Mouse (Mus musculus): ENCODE data around the gene Entpd3.

Entpd3 gene

DNA sequence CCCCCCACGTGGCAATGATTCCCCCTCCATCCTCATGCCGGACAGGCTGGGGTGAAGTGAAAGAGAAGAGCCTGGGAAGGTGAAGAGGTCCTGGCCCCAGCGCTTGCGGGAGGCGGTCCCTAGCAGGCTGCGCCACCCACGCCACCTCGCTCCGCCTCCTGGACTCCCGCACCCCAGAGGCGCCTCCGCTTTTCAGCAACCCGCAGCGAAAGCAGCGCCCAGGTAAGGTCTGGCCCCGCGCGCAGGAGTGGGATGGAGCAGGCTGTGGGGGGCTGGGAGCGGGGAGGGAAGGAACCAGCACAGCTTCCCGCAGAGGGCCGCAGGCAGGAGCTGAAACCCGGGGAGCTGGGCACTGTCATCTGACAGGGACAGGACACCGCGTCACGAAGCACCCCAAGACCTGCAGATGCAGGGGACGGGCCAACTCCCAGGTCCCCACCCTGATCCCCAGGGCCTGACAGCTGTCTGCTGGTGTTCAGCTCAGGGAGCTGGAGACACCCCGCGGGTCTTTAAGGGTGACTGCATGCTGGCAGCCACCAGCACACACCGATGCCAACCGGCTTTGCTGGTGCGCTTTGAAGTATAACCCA is at the start of gene Entpd3:
Entpd3 (plus strand) TSS at position 157 of the 590 bp plus-strand sequence.
- in situ Hi-C loops (cut with MboI; ENCODE audit: low sequenced_read_pairs) = no loop called here

DNA sequence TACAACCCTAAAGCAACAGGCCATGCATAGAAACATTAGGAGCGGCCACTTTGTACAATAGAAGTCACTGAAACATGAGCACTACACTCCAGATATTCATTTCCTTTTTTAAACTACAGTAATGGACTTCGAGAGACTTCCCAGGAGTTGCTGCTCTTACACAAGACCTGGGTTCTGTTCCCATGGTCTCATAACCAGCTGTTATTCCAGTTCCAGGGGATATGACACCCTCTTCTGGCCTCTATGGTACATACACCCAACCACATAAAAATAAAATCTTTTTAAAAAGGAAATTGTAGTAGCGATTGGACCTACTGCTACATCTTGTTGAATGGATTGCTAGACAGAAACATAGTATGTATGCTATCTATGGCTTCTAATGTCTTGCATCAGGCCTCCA is 48.1 kb upstream of the Entpd3 start:
- in situ Hi-C loops (cut with MboI; ENCODE audit: low sequenced_read_pairs) = no loop called here

DNA sequence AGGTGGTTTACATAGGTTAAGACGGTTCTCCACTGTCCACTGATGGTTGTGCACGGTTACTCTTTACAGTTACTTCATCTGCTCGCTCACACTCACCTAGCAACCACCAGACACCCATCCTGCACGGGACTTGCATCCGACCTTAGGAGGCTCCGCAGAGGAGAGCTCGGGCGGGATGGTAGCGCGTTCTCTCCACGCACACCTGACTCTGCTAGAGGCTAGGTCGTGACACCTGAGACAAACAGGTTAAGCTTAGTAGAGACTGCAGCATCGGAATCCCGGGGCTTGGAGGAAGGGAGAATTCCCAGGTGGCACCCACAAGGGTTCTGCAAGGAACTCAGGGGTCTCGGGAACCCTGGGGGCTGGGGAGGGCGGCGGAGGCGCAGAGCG is 47.6 kb upstream of the Entpd3 start, which contains the start of gene Eif1b:
Eif1b (plus strand) TSS at position 223 of the 390 bp plus-strand sequence.
- in situ Hi-C loops (cut with MboI; ENCODE audit: low sequenced_read_pairs) = no loop called here

DNA sequence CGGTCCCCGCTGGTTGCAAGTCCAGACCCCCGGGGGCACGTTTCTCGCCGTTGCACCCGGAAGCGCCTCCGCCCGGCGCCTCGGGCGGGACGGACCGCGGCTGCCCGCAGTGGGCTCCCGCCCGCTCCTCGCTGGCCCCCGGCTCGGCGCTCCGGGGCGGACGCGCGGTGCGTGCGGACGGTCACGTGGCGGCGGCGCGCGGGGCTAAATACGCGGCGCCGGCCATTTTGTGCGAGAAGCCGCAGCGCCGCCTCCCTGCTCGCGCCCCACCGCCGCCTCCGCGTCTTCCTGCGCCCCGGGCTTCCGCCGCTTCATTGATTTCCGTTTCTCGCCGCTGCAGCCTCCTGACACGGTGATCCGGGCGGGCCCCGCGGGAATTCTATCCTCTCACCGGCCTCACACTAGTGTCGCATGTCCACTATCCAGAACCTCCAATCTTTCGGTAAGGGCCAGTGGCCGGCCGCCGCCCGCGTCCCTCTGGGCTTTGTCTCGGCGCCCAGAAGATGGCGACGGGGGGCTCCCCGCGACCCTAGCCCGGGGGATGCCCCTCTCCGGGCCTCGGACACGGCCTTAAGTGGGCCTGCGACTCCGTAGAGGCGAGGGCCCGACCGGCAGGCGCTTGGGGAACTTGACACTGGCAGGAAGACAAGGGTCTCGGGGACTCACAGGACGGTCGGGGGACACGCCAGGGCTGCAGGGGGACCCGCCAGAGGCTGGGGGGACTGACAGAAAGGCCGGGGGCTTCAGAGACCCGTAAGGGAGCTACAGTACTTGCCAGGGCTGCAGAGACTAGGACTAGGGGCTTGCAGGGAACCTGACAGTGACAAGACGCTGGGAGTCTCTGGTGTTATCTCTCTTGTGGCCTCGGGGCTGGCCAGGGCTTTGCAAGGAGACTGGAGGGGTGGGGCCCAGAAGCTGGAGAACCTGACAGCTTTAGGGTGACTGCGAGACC is 46.9 kb upstream of the Entpd3 start:
- in situ Hi-C loops (cut with MboI; ENCODE audit: low sequenced_read_pairs) = no loop called here

DNA sequence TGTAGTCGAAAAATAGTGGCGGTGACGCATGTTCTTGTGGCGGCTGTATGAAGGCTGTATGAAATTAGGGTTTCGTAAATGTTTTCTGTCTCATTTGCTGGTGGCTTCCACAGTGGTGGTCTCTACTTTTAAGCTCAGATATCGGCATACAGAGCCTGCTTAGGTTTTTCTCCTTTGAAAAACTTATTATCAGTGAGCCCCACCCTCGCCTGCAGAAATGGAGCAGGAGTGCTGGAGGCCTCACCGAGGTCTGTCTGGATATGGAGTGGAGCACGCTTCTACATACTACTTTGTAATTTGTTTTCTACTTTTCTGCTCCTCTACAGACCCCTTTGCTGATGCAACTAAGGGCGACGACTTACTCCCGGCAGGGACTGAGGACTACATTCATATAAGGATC is 45.8 kb upstream of the Entpd3 start:
- in situ Hi-C loops (cut with MboI; ENCODE audit: low sequenced_read_pairs) = no loop called here

DNA sequence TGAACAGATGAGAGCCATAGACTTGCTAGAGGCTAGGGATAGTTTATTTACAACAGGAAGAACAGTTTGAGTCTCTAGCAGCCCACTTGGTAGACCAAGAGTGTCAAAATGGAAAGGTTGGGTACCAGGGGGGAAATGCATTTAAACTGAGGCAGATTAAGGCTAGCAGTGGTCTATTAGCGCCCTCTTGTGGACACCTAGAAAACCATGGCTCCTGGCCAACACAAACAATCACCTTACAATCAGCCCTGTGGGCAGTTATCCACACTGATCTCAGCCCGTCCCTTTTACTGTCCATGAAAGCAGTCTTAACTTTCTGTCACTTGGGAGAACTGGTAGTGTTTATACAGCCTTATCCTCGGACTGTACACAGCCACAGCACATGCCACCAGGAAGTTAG is 42.9 kb upstream of the Entpd3 start:
- in situ Hi-C loops (cut with MboI; ENCODE audit: low sequenced_read_pairs) = no loop called here

DNA sequence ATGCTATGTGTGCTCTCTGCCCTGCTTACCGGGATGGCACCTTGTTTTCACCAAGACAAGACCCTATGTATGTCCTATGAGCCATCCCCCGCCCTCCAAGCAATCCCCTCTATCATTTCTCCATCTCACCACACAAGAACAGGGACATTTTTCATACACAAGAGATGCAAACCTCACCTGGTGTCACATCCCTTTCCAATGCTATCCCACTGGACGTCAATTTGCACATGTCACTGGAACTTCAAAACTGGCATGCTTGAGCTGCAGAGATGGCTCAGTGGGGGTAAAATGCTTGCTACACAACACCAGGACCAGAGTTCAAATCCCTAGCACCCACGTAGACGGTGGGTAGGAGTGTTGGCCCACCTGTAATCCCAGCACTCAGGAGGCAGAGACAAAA is 41.6 kb upstream of the Entpd3 start:
- in situ Hi-C loops (cut with MboI; ENCODE audit: low sequenced_read_pairs) = no loop called here

DNA sequence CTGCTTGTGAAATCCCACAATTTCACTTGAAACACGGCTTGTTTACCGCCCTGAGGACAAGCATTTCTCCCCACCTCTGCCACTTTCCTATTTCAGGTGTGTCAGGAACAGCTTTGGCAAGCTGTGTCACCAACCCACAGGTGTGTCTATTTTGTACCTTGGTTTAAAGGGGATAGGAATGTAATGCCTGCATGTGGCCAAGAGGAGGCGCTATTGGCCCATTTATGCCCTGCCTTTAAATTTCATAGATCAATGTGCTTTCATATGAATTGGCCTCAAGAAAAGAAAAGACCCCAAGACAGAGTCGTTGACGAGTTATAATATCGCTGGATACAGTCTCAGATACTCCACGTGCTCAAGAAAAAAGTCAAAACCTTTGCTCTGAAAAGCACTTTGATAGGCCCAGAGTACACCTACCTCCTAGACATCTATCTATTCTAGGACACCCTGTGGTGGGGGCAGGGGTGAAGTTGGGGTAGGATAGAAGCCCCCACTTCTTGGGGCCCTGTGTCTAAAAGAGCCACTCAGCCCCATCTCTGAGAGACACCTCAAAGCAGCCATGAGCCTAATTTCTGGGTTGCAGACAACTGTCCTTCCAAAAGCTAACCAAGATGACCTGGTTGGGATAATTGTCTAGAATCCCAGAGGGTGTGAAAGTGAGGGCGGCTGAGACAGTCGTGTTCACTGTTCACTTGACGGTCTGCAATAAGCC is 38.3 kb upstream of the Entpd3 start:
- in situ Hi-C loops (cut with MboI; ENCODE audit: low sequenced_read_pairs) = loop anchor here (5.0 kb wide), 1 partner anchor 66 kb away; no protein-coding TSS in a partner anchor

DNA sequence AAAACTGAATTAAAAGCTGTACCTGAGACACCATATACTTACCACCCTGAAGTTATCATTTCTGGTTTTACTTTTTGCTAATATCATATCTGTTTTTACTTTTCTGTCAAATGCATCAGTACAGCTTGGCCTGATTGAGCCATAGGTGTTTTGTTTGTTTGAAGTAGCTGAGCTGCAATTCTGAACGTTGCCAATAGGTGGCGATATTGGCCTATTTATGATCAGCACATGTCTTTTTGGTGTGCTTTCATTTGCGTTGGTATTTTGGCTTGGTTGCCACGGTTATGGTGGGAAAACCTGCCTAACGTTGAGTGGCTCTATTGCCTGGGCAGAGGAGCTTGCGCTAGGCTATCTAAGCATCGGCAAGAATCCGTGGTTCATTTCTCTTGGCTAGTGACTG is 37.6 kb upstream of the Entpd3 start:
- in situ Hi-C loops (cut with MboI; ENCODE audit: low sequenced_read_pairs) = loop anchor here (5.0 kb wide), 1 partner anchor 65 kb away; no protein-coding TSS in a partner anchor

DNA sequence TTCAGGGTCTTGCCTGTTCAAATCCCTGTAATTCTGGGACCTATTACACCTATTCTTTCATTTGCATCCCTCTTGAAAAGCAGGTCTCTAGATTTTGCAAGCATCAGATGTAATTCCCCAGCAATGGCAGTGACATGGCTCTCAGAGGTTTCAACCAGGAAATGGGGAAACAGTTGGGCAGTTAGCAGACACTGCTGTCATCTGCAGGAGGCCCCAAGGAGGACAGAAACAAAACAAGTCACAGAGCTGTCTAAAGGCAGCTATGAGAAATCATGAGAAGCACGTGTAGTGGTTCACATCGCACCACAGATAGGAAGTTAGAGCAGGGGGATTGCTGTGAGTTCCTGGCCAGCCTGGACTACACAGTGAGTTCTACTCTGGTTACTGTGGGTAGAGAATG is 35.2 kb upstream of the Entpd3 start:
- in situ Hi-C loops (cut with MboI; ENCODE audit: low sequenced_read_pairs) = loop anchor here (5.0 kb wide), 1 partner anchor 63 kb away; no protein-coding TSS in a partner anchor

DNA sequence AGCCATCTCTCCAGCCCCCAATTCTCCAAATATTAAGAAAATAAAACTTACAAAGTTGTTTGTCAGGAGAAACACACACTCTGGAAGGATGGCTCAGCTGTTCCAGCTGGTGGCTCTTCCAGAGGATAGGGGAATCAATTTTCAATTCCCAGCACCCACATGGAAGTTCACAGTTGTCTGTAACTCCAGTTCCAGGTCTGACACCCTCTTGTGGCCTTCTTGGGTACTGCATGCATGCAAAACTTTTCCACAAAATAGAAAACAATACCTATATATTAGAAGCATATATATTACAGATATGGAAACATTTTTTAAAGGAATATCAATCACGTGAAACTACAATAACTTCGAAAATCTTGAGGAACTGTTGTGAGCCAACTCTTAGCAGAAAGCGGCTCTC is 27.8 kb upstream of the Entpd3 start:
- in situ Hi-C loops (cut with MboI; ENCODE audit: low sequenced_read_pairs) = no loop called here

DNA sequence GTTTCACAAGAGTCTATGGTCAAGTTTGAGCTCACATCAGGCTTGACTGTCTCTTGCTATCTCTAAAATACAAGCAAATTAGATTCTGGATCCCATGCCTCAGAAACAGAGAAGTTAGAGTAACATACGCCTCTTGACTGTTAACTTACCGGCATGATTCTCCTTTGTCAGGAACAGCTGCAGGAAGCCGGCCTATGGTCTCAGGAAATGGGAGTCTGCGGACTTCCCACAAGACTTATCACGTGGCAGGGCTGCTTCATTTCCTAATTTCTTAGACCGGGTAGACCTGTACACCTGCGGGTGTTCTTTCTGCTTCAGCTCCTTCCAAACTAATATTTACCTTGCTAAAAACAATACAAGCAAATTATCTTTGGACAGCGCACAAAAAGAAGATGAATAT is 22.9 kb upstream of the Entpd3 start:
- in situ Hi-C loops (cut with MboI; ENCODE audit: low sequenced_read_pairs) = no loop called here

DNA sequence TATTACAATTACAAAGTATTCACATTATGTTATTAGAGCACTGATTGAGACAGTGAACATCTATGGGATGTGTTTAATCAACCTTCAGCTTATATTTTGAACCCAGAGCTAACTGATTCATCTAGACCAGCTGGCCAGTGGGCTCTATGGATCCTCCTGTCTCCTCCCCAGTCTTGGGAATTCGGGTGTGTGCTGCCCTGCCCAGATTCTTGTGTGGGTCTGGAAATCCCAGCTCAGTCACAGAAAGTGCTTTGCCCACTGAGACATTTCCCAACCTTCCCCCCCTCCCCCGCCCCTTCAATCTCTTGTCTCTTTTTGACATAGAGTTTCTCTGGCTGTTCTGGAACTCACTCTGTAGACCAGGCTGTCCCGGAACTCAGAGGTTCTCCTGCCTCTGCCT is 20.7 kb upstream of the Entpd3 start:
- in situ Hi-C loops (cut with MboI; ENCODE audit: low sequenced_read_pairs) = no loop called here

DNA sequence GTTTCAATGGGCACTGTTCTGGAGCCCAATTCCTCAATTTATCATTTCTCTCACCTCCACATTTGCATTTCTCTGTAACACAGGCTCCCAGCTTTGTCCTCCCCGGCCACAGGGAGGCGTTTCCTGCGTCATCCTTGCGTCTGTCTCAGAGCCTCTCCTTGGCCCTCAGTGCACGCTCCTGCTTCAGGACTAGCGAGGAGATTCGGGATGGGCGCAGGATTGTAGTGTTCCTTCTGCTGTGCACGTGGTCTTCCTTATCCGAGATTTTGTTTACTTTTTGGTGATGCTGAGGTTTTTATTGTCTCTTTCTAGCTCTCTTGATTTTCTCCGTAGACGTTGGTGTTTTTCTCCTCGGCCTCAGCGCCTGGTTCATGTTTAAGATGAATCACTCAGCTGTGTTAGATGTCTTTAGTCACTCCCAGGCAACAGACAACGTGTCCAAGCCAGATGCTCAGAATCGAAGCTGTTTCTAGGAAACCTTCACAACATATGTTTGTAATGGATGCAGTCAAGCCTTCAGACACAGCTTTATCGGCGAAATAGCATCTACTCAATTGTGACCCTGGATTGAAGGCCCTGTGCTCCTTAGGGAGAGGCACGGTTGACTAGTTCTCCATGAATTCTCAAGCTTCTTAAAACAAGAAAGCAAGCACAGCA is 20.0 kb upstream of the Entpd3 start:
- in situ Hi-C loops (cut with MboI; ENCODE audit: low sequenced_read_pairs) = no loop called here

DNA sequence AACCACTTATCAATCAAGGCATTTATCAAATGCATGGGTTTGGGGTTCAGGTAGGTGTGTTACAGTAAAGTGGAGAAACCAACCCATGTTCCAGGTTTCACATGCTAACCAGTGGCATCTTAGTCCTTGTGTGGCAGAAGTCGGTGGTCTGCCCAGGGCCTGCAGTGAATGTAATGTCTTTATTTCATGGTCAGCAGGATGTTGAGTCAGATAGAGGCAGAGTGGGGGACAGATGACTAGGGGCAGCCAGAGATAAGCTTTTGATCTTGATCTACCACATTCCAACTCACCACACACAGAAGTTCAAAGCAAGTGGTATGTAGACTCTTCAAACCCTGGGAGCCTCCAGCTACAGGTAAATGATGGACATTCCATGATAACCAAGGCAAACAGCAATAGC is 18.5 kb upstream of the Entpd3 start:
- in situ Hi-C loops (cut with MboI; ENCODE audit: low sequenced_read_pairs) = no loop called here

DNA sequence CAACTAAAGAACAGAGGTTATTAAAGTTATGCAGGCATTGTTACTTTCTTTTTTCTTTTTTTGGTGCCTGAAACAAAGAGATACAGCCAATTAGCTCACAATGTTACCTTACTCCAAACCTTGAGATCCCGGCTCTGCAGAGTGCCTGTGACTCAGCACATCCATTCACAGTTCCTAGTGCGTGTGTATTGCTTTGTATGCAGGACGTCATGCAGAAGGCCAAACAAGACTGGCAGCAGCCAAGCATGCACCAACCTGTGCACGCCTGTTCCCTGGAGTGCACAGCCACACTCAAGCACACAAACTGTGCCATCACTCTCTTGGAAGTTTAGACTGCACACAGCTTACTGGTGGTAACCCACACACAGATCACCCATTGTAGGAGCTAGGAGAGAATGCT is 12.3 kb upstream of the Entpd3 start:
- in situ Hi-C loops (cut with MboI; ENCODE audit: low sequenced_read_pairs) = no loop called here

DNA sequence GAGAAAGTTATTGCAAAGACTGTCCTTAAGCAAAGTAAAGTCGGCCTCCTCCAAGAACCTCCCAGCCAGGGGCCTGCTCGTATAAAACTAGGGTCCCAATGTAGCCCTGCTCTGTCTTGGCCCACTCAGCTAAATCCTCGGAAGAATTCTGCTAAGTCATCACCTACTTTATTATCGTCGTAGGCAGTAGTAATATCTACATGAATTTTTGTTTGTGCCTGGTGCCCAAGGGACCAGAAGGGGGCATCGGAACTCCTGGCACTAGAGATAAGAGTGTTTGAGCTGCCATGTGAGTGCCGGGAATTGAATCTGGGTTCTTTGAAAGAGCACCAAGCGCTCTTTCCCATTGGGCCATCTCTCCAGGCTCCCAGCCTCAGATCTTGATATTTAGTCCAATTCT is 11.7 kb upstream of the Entpd3 start:
- in situ Hi-C loops (cut with MboI; ENCODE audit: low sequenced_read_pairs) = no loop called here

DNA sequence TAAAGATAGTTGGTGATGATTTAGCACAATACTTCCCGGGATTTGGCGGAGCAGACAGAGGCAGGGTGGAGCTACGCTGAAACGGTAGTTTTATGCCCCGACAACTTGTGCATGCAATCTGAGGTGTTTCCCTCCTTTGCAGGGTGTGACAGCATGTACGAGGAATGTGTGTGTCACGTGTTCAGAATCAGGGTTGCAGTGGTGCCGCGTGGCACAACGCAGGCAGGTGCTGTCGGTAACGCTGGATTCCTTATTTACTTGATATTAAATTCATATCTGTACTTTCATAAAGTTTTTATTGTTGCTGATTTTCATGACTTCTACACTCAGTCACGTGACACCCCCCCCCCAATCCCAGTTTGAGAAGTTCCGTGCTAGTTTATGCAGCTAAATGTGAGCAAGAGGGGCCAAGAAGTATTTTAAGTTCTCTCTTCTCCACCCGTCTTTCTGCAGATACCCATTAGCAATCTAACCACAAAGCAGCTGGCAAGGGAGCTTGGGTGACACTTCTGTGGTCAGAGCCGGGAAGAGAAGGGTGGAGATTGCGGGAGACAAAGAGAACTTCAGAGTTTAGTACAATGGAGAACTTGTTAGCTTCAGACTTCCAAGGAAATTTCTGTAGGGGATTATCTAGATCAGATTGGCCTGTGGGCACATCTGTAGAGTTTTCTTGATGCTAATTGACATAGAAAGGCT is 10.7 kb upstream of the Entpd3 start:
- in situ Hi-C loops (cut with MboI; ENCODE audit: low sequenced_read_pairs) = no loop called here

DNA sequence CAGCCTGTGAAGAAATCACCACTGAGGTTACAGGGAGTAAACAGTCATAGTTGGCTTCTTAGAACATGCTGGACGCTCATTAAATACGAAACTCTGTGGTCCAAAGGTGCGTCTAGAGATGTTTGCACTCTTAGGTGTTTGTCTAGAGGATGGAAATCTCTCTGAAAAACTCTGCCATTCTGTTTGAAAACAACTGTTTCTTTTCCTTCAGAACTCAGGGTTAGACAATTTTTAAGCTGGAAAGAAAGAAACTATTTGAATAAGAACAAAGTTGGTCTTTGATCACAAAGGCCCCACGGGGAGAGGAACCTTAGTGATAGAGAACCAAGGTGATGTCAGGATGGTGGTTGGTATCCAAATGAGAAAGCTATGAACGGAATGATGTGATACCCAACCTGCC is 9.1 kb upstream of the Entpd3 start:
- in situ Hi-C loops (cut with MboI; ENCODE audit: low sequenced_read_pairs) = no loop called here

DNA sequence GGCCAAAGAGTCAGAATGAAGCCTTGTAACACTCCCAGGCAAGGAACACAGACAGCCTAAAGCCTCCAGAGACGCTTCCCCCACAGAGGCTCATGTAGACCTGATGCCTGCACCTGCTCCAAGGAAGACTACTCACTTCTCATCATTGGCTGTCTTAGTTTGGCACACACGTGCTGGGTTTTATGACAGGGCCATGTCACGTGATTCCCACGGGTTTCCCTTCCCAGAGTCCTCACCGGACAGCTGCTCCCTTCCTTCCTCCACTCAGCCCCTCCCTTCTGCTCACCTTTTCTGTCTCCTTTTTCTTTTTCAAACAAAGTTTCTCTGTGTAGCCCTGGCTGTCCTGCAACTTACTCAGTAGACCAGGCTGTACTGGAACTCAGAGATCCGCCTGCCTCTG is 7.6 kb upstream of the Entpd3 start:
- in situ Hi-C loops (cut with MboI; ENCODE audit: low sequenced_read_pairs) = no loop called here

Data from CH12F3 (cell line).